Mouse (Mus musculus) mouse trophoblast stem cell (cell line): ENCODE results near the gene Limch1.

Experiments
- in situ Hi-C, 2 experiments: fragments of 300-500 bp; cut with MseI, MboI; formaldehyde crosslinking; loops; 2 replicates in 1 of 2; 3 replicates in 1 of 2; pipeline ENCODE4 v1.15.1; 2025

Gene Limch1

GRCm38 (mm10) chr5:66785995-66786620, 40.5 kb downstream of the Limch1 start:
- in situ Hi-C loops, result no loop called here

DNA sequence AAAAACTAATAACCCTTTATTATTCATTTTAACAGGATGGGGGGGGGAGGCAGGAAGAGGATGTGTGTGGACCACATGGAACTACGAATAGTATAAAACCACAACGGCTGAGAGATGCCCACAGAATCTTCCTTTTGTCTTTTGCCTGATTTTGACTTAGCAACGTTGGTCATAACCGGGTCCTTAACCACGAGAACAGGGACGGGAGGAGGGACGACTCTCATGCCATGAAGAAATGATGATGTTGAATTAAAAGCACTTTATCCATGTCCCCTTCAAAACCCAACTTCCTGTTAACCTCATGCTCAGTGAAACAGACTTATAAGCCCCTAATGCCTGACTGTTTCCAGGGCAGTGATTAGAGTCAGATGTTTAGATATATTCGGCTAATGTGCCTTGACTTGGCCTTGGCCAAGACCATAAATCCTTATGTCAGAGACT, 41.0 kb downstream of the Limch1 start:
- in situ Hi-C loops, result no loop called here

- in situ Hi-C loops, result no loop called here
Measured at GRCm38 (mm10) chr5:66789041-66789440, 43.4 kb downstream of the Limch1 start.

DNA sequence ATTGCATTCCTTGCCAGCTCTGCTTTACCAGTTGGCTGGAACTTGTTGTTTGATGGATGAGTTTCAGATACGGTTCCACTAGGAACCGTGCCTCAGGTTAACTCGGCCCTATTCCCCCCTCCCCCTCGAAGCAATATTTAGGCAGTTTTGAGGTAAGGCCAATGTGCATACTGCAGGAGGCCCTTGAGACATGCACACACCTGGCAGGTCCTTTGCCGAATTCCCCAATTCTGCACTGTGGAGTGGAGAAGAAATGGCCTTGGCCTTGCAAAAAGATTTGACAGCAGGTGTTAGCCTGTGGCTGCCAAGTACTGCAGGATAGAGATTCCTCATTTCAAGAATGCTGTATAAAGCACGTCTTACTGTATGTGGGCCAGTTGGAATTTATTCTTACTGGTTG, 45.5 kb downstream of the Limch1 start:
- in situ Hi-C loops, result no loop called here

DNA sequence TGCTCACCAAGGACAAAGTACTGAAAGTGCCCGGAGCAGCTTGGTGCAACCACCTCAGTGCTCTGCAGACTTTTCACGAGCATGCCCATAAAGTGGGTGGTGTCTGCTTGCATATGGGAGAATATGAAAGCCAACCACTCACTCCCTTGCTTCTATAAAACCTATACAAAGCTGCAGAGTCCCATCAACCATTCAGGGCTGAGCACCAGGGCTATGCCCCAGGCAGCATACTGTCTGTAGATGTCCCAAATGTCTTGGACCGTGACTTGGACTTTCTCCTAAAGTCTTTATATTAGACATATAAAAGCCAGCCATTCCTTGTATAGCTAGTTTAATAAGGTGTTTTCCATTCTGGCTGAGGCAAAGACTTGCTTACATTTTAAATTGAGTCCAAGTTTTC, 47.6 kb downstream of the Limch1 start:
- in situ Hi-C loops, result no loop called here

DNA sequence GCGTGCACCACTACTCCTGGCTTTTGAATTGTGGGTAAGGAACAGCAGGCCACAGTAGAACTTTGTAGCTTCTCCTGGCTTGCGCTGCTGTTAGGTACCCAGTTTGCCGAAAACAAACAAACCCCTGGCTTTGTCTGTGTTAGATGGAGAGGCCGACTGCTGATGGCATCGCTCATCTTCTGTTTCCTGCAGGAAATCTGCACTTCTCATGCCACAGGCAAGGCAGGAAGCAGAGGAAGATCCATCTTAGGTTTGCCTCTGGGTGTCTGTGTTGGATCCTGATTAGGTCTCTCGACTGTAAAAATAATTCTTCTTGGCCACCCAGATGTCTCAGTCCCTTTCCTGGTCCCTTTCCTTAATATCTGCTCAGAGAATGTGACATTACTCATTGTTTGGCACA, 51.7 kb downstream of the Limch1 start:
- in situ Hi-C loops, result no loop called here

DNA sequence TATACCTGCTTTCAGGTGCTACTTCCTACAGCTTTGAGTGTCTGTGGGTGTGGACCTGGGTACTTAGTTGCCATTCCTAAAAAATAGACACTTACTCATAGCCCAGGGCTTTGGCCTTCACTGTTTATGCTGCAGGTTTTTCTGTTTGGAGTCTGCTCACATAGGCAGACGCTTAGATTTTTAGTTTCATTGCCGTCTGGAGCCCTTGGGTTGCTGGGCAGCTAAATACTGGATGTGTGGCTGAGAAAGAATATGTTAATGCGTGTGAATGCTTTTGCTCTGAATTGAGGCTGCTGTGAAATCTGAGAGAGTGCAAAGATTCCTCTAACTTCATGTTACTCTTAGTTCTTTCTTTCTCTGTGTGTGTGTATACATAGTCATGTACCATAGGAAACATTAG, 52.5 kb downstream of the Limch1 start:
- in situ Hi-C loops, result no loop called here

GRCm38 (mm10) chr5:66798591-66799003, 53.0 kb downstream of the Limch1 start:
- in situ Hi-C loops, result no loop called here

DNA sequence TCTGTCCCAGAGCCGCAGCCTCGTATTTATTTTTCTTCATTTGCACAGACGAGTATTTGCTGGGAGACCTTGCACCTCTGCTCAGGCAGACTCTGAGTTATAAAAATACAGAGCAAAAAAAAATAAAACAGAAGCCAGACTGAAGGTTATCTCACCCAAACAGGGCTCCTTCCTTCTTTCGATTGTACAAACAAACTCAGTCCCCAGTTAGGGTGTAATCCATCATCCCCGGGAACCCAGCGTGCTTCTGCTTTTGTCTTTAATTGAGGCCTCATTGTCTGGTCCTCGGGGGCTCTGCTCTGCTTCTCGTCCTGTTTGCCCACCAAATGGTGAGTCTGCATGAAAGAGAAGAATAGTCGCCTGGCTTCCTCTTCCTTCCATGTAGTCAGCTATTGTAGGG, 54.6 kb downstream of the Limch1 start:
- in situ Hi-C loops, result no loop called here

- in situ Hi-C loops, result no loop called here
Measured at GRCm38 (mm10) chr5:66800977-66801376, 55.4 kb downstream of the Limch1 start.

GRCm38 (mm10) chr5:66802196-66802595, 56.6 kb downstream of the Limch1 start:
- in situ Hi-C loops, result no loop called here

- in situ Hi-C loops, result no loop called here
Measured at GRCm38 (mm10) chr5:66806335-66806734, 60.7 kb downstream of the Limch1 start.

DNA sequence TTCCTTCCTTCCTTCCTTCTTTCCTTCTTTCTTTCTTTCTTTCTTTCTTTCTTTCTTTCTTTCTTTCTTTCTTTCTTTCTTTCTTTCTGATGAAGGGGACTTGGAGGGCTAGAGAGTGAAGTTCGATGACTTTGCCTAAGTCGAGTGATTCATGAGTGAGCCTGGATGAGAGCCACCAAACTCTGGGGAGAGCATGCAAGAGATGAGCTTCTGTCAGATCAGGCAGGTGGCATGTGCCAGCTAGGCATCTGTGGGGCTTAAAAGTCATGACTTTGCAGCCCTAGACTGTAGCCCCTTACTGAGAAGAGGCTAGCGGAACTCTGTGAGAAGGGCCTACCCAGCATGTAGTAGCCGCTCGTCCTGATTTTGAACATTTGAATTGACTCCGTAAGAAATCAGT, 62.1 kb downstream of the Limch1 start:
- in situ Hi-C loops, result no loop called here

DNA sequence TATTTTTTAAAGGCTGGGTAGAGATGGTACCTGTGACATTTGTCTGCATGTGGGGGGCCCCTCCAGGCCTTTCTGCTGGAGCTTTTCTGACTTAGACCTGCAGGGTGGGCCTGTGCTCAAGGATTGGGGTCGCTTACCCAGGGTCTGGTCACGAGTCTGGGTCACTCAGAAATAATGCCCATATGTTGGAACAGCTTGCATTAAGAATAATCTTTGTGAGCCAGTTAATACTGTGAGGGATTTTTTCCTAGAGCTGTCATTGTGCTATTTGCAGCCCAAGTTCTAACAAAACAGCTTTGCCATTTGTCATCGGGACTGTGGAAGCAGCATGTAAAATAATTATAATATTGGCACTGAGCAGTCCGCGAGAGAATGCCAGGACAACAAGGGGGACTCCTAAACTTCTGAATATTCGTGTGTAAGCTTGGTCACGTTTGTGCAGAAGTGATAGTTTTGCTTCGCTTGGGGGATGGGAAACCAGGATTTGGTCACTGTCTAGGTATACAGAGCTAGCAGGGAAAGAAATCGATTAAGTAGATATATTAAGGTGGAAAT, 63.5 kb downstream of the Limch1 start:
- in situ Hi-C loops, result no loop called here

GRCm38 (mm10) chr5:66810396-66810795, 64.8 kb downstream of the Limch1 start:
- in situ Hi-C loops, result no loop called here

DNA sequence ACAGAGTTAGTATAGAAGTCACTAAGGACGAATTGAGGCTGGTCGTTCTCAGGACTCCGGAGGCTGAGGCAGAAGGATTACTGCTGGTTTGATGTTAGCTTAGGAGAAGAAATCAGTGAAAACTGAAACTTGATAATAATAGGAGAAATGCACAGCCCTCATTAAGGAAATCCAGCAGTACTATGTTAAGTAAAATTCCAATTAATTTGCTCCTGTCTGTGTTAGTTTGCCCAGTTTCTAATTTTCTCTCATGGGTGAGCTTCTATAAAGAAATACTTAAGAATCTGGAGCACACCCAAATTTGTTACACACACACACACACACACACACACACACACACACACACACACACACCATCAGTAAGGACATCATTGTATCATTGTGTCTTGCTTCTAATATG, 69.0 kb downstream of the Limch1 start:
- in situ Hi-C loops, result no loop called here

- in situ Hi-C loops, result no loop called here
Measured at GRCm38 (mm10) chr5:66815877-66816276, 70.2 kb downstream of the Limch1 start.

- in situ Hi-C loops, result no loop called here
Measured at GRCm38 (mm10) chr5:66816751-66817150, 71.1 kb downstream of the Limch1 start.

- in situ Hi-C loops, result no loop called here
Measured at GRCm38 (mm10) chr5:66817184-66817956, 71.7 kb downstream of the Limch1 start.

GRCm38 (mm10) chr5:66822500-66823205, 77.0 kb downstream of the Limch1 start:
- in situ Hi-C loops, result no loop called here

- in situ Hi-C loops, result no loop called here
Measured at GRCm38 (mm10) chr5:66825586-66825985, 80.0 kb downstream of the Limch1 start.

- in situ Hi-C loops, result no loop called here
Measured at GRCm38 (mm10) chr5:66826844-66827243, 81.2 kb downstream of the Limch1 start.
